Mouse (Mus musculus) cerebellum, postnatal 25 days (tissue): ENCODE data around the gene Klk1b5.

Experiments used
- DNase-seq, 2 experiments: peaks; one replicate each; pipeline ENCODE4 v3.0.0; 2021; ENCODE audit warnings: mixed read lengths in 2 of 2

Gene Klk1b5

GRCm38 (mm10) chr7:44254930-44255329, 39.2 kb downstream of the Klk1b5 start:
- DNase-seq, result no peak

DNA sequence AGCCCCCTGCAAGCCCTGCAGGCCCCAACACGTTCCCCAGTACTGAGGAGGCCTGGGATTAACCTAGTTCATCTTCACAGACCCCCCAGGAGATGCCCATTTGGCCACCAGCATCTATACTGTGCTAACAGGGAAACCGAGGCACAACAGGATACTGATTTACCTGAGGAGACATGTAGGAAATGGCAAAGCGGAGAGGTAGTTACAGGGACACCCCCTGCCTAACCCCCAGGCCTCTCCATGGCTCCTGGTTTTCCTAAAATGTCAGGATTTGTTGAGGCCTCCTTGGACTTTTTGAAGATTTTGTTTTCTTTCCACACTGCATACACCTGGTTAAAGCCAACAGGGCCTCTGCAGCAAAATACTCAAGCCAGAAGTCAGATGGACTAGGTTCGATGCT, 41.5 kb downstream of the Klk1b5 start, which contains the start of gene Acp4:
Gene Acp4, minus strand, starts transcription at position 101 of the 400 bp plus-strand sequence.
- DNase-seq, result no peak

DNA sequence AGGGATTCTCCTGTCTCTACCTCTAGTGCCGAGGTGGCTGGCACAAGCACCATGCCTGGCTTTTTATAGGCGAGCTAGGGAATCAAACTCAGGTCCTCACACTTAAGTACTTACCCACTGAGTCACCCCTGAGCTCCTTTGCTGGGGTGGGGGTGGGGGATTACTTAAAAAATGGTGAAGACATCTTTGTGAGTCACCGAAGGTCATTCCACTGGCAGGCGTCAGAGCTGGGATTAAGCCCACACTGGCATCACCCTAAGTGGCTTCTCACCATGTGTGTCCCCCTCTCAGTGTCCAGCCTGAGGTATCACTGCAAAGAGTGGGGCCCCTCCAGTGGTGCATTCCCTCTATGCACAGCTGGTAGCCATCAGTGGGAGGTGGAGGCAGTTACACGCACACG, 44.7 kb downstream of the Klk1b5 start:
- DNase-seq, result no peak

DNA sequence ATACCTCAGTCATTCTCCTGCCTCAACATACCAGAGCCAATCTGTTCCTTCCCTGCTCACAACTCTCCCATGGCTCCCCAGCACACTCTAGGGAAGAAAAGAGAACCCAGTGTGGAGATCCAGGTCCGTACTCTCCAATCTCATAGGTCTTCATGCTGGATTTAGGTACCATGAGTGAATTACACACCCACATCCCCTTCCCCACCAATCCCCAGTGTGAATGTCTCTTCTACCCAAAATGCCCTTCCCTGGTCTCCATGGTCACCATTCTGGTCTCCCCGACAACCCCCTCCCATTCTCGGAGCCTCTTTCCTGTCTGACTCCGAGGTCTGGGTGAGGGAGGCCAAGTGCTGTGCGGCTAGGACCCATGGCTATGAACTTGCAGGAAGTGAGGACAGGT, 45.4 kb downstream of the Klk1b5 start, which contains the start of gene Gm15517:
Gene Gm15517, plus strand, starts transcription at position 301 of the 400 bp plus-strand sequence.
- no peak for DNase-seq

- DNase-seq, result peak; percentile 98 to 99
These were observed 47.3 kb downstream of the Klk1b5 start for GRCm38 (mm10) chr7:44262791-44263643.

- DNase-seq, result no peak
These were observed 52.4 kb downstream of the Klk1b5 start for GRCm38 (mm10) chr7:44268117-44268516.

- DNase-seq, result no peak
These were observed 53.7 kb downstream of the Klk1b5 start for GRCm38 (mm10) chr7:44269397-44269796.
